Mouse (Mus musculus) thymus, postnatal 25 days (tissue): ENCODE data around the gene Dnajb4.
"Not testable (repeated sequence)": the region's sequence is repeated elsewhere in the genome, so short reads cannot be mapped to it uniquely, and the experiment has no call there.

Experiments used
- DNase-seq: peaks from one replicate; pipeline ENCODE4 v3.0.0; 2022

The Dnajb4 gene

GRCm38 (mm10) chr3:152142989-152143695 is 67.0 kb downstream of the Dnajb4 start:
- DNase-seq: no peak

DNA sequence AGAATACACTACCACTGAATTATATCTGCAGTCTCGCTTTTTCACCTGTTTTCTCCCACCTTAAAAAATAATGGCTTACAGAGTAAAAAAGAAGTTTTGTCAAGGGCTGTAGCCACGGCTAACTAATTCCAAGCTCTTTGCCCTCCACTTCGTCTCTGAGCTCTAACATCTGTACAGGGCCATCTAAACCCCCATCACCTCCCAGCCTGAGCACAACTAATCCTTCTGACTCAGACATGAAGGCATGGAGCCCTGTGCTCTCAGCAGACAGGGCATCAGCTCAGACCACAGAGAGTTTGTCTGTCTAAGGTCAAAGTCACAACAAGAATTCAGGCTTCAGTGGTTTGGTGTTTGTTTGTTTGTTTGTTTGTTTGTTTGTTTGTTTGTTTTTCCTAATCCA is 68.0 kb downstream of the Dnajb4 start:
- DNase-seq: no peak

- not testable (repeated sequence) for DNase-seq
Observed at GRCm38 (mm10) chr3:152139308-152139707, 70.8 kb downstream of the Dnajb4 start.

- not testable (repeated sequence) for DNase-seq
Observed at GRCm38 (mm10) chr3:152136106-152136505, 74.0 kb downstream of the Dnajb4 start.

DNA sequence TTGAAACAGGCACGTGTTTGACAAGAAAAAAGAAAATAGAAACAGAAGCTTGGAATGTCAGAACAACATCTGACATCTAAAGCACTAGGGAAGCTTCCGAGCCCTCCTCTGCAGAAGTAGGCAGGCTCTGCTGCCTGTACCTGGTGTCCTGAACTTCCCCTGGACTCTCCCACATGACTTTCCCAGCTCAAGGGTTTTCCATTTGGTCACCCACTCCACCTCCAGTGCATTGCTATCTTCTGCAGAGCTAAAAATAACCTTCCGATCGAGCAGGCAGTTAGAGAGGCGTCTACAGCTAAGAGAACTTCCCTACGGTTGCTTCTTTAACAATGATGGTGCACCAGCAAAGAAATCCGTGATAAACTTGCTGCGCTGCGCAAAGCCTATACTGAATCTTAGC is 76.5 kb downstream of the Dnajb4 start:
- DNase-seq: no peak

DNA sequence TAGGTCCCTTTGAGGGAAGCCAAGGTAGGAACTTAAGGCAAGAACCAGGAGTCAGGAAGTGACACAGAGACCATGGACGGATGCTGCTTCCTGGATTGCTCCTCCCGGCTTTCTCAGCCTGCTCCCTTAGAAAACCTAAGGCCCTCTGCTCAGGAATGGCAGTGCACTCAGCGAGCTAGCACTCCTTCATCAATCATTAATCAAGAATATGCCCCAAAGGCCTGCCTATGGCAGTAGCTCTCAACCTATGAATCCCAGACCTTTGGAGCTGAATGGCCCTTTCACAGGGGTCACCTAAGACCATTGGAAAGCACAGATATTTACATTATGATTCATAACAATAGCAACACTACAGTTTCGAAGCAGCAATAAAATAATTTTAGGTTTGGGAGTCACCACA is 79.1 kb downstream of the Dnajb4 start:
- no peak for DNase-seq

- not testable (repeated sequence) for DNase-seq
Observed at GRCm38 (mm10) chr3:152129426-152129825, 80.7 kb downstream of the Dnajb4 start.

GRCm38 (mm10) chr3:152128631-152129030 is 81.5 kb downstream of the Dnajb4 start:
- no peak for DNase-seq
